Mouse (Mus musculus) small intestine, adult 2 months (tissue): ENCODE results near the gene Actn2.

Experiments
- CTCF ChIP-seq: fragments of 200-500 bp; IDR thresholded peaks from 2 replicates; pipeline ENCODE4 v1.5.1; 2012; ENCODE audit warnings: low read depth, mild to moderate bottlenecking, control low read depth, inconsistent platforms, low read length, moderate library complexity, mixed read lengths; ENCODE audit not compliant: insufficient replicate concordance, insufficient read length; ENCODE audit errors: extremely low read depth
- POLR2A ChIP-seq: fragments of 200-500 bp; IDR thresholded peaks from 2 replicates; pipeline ENCODE4 v1.6.1; 2012; ENCODE audit warnings: low read depth, mild to moderate bottlenecking, control low read depth, inconsistent platforms, low read length, moderate library complexity

GRCm38 (mm10) chr13:12328392-12328791 is 12.2 kb downstream of the Actn2 start:
- TF ChIP-seq CTCF (no peak), POLR2A (no peak)
